ENCODE assay signal across 7 mouse cellular contexts in the genomic region with DNA sequence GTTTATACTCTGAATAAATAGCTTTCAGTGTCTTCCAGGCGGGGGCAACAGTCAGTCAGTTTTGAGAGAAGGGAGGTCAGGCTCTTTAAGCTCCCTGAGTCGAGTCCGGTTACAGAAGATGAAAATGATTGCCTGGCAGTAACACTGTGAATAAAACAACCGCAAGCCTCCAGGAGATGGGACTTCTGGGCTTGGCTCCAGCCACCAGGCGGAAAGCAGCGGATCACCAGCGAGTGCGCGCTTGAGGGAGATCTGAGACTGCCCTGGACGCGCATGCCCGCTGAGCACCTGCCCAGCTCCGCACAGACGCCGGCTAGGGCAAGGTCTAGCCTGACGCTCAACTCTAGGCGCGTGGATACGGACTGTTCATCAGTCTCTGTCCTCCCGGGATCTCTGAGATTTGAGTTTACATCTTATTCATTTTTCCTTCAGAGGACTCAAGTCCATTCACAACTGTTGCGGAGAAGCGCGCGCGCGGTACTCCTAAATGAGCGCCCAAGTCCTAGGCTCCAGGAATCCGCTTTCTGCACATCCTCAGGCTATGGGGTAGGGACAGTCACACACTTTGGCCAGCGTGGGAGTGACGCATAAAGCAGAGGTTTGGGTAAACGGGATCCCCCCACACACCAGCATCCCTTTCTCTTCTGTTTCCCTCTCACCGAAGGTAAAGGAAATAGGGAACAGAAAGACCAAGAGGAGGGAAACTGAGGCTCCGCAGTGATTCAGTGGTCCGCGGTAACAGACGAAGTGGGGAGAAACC. TPM values are rescaled to one million over a fixed set of nuclear protein-coding genes. Genes with fewer than 3 reads are reported as not detected.
DNase-seq lines count a peak whose midpoint lies in the region; ATAC-seq and TF ChIP-seq lines count a peak whose summit lies in the region.

No protein-coding gene starts in this region.

- WGBS in embryonic facial prominence, embryonic 13.5 days, result under 1% methylated on average over 36 of the region's 36 CpGs
- WGBS in intestine, embryonic 14.5 days, result under 1% methylated on average over 36 of the region's 36 CpGs
- WGBS in midbrain, embryonic 11.5 days, result under 1% methylated on average over 36 of the region's 36 CpGs

- peak overlapping the region; percentile 71 for H3K4me3 ChIP-seq in E14TG2a.4 (replicated peaks; ENCODE audit: low read length)
- H3K4me3 ChIP-seq in G1E (ENCODE audit: low read depth, low read length), result peak overlapping the region; percentile 42
- H3K4me3 ChIP-seq in embryonic facial prominence, embryonic 13.5 days, result peak overlapping the region; percentile 73
- H3K4me3 ChIP-seq in intestine, embryonic 14.5 days (ENCODE audit: low read depth, low read length), result peak overlapping the region; percentile 56
- peak overlapping the region; percentile 59 for H3K4me3 ChIP-seq in midbrain, embryonic 11.5 days (ENCODE audit: low read depth, low read length)

- no peak; the same call in 1 of the 2 replicates for ATAC-seq in G1E (ENCODE audit: extremely low read depth, insufficient number of reproducible peaks, low FRiP score, poor library complexity, severe bottlenecking)
- ATAC-seq in embryonic facial prominence, embryonic 13.5 days (ENCODE audit: insufficient number of reproducible peaks, insufficient read depth, low FRiP score, low TSS enrichment, low read depth), result 0 out of 2 replicates have a peak, but pooled peaks have one; percentile 15
- peak; percentile 53 for ATAC-seq in intestine, embryonic 14.5 days (replicated peaks; ENCODE audit: low FRiP score, low TSS enrichment, low read depth)
- ATAC-seq in midbrain, embryonic 11.5 days (ENCODE audit: low FRiP score), result peak; percentile 73; the same call in 1 of the 2 replicates

- H3K36me3 ChIP-seq in E14TG2a.4 (ENCODE audit: insufficient read depth, low read length) (no peaks in the 10 kb centered on the region), G1E (replicated peaks) (no peaks in the 10 kb centered on the region)
- H3K36me3 ChIP-seq in embryonic facial prominence, embryonic 13.5 days, result no peaks in the 10 kb centered on the region
- no peaks in the 10 kb centered on the region for H3K36me3 ChIP-seq in intestine, embryonic 14.5 days (ENCODE audit: control insufficient read depth, insufficient read depth, low read length)
- no peaks in the 10 kb centered on the region for H3K36me3 ChIP-seq in midbrain, embryonic 11.5 days (ENCODE audit: control insufficient read depth, insufficient read depth, low read length)

- peaks cover 18% of the 10 kb centered on the region for H3K4me1 ChIP-seq in E14TG2a.4 (replicated peaks; ENCODE audit: low read depth, low read length)
- peaks cover 4% of the 10 kb centered on the region; the same call in 1 of the 2 replicates for H3K4me1 ChIP-seq in G1E (ENCODE audit: insufficient read depth, low read depth, low read length)
- H3K4me1 ChIP-seq in embryonic facial prominence, embryonic 13.5 days, result peaks cover 32% of the 10 kb centered on the region
- peaks cover 12% of the 10 kb centered on the region for H3K4me1 ChIP-seq in intestine, embryonic 14.5 days (replicated peaks; ENCODE audit: control insufficient read depth, insufficient read depth, low read length)
- H3K4me1 ChIP-seq in midbrain, embryonic 11.5 days (ENCODE audit: control insufficient read depth, insufficient read depth, low read length), result peaks cover 17% of the 10 kb centered on the region

- peak overlapping the region; percentile 86 for H3K9ac ChIP-seq in embryonic facial prominence, embryonic 13.5 days
- H3K9ac ChIP-seq in intestine, embryonic 14.5 days (ENCODE audit: low read length), result no peak overlapping the region
- peak overlapping the region; percentile 30; the same call in 1 of the 2 replicates for H3K9ac ChIP-seq in midbrain, embryonic 11.5 days (ENCODE audit: low read length)

- H3K4me2 ChIP-seq in embryonic facial prominence, embryonic 13.5 days, result peak overlapping the region; percentile 92
- H3K4me2 ChIP-seq in intestine, embryonic 14.5 days (ENCODE audit: low read length), result peak overlapping the region; percentile 87
- peak overlapping the region; percentile 86 for H3K4me2 ChIP-seq in midbrain, embryonic 11.5 days

- H3K9me3 ChIP-seq in E14TG2a.4 (ENCODE audit: low read length) (no peaks in the 10 kb centered on the region), G1E (replicated peaks) (peaks cover 23% of the 10 kb centered on the region)
- H3K9me3 ChIP-seq in embryonic facial prominence, embryonic 13.5 days, result no peaks in the 10 kb centered on the region
- H3K9me3 ChIP-seq in intestine, embryonic 14.5 days (ENCODE audit: control insufficient read depth, low read length), result no peaks in the 10 kb centered on the region
- no peaks in the 10 kb centered on the region for H3K9me3 ChIP-seq in midbrain, embryonic 11.5 days (ENCODE audit: control insufficient read depth, low read length)

- H3K27me3 ChIP-seq in E14TG2a.4 (ENCODE audit: insufficient read depth, low read length) (peaks cover 94% of the 10 kb centered on the region), G1E (ENCODE audit: insufficient read depth, low read length) (peaks cover 41% of the 10 kb centered on the region)
- H3K27me3 ChIP-seq in embryonic facial prominence, embryonic 13.5 days, result peaks cover 86% of the 10 kb centered on the region
- peaks cover 99% of the 10 kb centered on the region for H3K27me3 ChIP-seq in intestine, embryonic 14.5 days (replicated peaks; ENCODE audit: control insufficient read depth, insufficient read depth, low read length)
- H3K27me3 ChIP-seq in midbrain, embryonic 11.5 days (ENCODE audit: control insufficient read depth, insufficient read depth, low read length), result peaks cover 86% of the 10 kb centered on the region

- DNase-seq in G1E (ENCODE audit: low spot score), result no peak
- DNase-seq in intestine, embryonic 14.5 days (ENCODE audit: low spot score), result peak; percentile 81
- DNase-seq in midbrain, embryonic 11.5 days (ENCODE audit: low spot score, missing footprints), result peak; percentile 97
- DNase-seq in spleen, postnatal 10 days (ENCODE audit: low spot score in 2 of 2), result no peak
- DNase-seq in thymus, adult 18-20 months, result no peak

- peak overlapping the region; percentile 92 for H3K27ac ChIP-seq in embryonic facial prominence, embryonic 13.5 days
- H3K27ac ChIP-seq in intestine, embryonic 14.5 days (ENCODE audit: low read depth), result no peak overlapping the region
- no peak overlapping the region for H3K27ac ChIP-seq in midbrain, embryonic 11.5 days (ENCODE audit: low read depth, low read length)

- TF ChIP-seq CTCF in E14TG2a.4 (conservative IDR thresholded peaks at IDR 0.05; ENCODE audit: low read length) (no peak), G1E (IDR thresholded peaks at IDR 0.05; ENCODE audit: low read depth, low read length) (no peak)

RNA-seq across cellular contexts. Expression of gene Pax3, which starts 19.0 kb away (rescaled TPM):
- total RNA-seq in G1E (2014; fragmentation: Nextera tagmentation), result 22.1 and 22.9 TPM in 2 replicates
- total RNA-seq in G1E (2017), result 8.5 and 11.4 TPM in 2 replicates
- polyA plus RNA-seq in G1E (2012), result 7.4 and 7.9 TPM in 2 replicates
- 79.9 and 82.3 TPM in 2 replicates for polyA plus RNA-seq in embryonic facial prominence, embryonic 13.5 days (2015; fragmentation: Nextera tagmentation; extraction: Ambion mirVana)
- not detected in 2 replicates for polyA plus RNA-seq in intestine, embryonic 14.5 days (2014; fragmentation: Nextera tagmentation; extraction: Ambion mirVana)
- 38.1 and 41.5 TPM in 2 replicates for polyA plus RNA-seq in midbrain, embryonic 11.5 days (2014; fragmentation: Nextera tagmentation; extraction: Ambion mirVana)

Comparison
In these comparisons a context has a peak if more than half of its experiments do, and no peak if none do; other contexts are left out.
1. DNase-seq: peak in intestine, embryonic 14.5 days (single experiment) and midbrain, embryonic 11.5 days (single experiment); none in G1E (single experiment), spleen, postnatal 10 days (0 of 2) and thymus, adult 18-20 months (0 of 2).
2. Peak in every context shown above with its lines, with median percentiles within 50 percentile points of each other: H3K4me3 ChIP-seq and H3K4me2 ChIP-seq.